Mouse (Mus musculus) ES-Bruce4 (cell line): ENCODE measurements at regions not wholly inside any gene's neighbourhood (a gene's known extent, or its start where the extent isn't known, plus 50 kb on each side); places are given as distances from the start of the nearest gene placed in this dataset.

Experiments
- CTCF ChIP-seq: IDR thresholded peaks from one replicate; pipeline ENCODE4 v1.8.1; 2011; ENCODE audit warnings: low read depth, low read length
- POLR2A ChIP-seq: IDR thresholded peaks from one replicate; pipeline ENCODE4 v1.8.1; 2011; ENCODE audit warnings: low read length; ENCODE audit not compliant: insufficient read depth

DNA sequence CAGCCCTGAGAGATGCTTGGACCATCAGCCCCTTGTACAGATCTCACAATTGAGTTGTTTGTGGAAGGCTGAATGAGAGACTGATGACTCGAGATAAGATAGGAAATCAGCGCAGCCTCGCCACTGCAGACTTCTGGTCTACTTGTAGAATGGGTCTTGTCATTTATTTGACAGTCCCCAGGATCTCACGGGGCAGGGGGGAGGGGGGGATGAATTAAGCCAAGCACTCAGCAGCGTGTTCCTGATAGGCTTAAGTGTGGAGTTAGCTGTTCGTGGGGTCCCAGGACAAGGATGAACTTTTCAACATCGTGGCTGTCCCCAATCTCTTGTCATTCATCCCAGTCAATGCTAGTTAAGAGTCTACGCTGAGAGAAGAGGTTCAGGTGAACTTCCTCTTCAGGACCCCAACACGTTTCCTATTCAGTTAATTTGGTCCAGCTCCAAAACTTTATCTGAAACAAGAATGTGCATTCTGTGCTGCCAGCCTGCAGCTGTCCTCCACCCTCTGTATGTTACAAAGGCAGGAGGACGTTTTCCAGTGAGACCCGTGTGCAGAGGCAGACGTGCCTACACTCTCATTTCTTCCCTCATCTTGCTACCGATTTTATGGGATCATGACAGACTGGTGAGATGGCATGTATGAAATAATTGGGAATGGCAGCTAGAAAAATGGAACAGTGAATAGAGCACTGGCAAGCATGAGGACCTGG is 100.5 kb upstream of the Tbx20 start:
- TF ChIP-seq CTCF (no peak), POLR2A (no peak)
